ENCODE assay signal across 9 mouse cellular contexts in genomic region chr9:118611111-118611541, GRCm38 (mm10). TPM values are rescaled to one million over a fixed set of nuclear protein-coding genes. Genes with fewer than 3 reads are reported as not detected.
DNase-seq lines count a peak whose midpoint lies in the region; ATAC-seq and TF ChIP-seq lines count a peak whose summit lies in the region.
"Had no signal": no experiment of that assay in that cellular context is flagged by ENCODE, and none has a peak within 500 bp of the region (broad histone marks: within the 10 kb centered on the region; RNA-seq: fewer than 3 reads in every experiment).

No protein-coding gene starts in this region.

- peak; percentile 27 to 38 for DNase-seq in cerebellum, postnatal 25 days
- no peak for DNase-seq in cerebellum, adult 2 months
- peak; percentile 71 to 77 for DNase-seq in heart, postnatal 36 days
- DNase-seq in urinary bladder, postnatal 4 days (ENCODE audit: low spot score in 2 of 2), result no peak
- no peak for DNase-seq in spleen, postnatal 14 days (ENCODE audit: low spot score in 2 of 2)

- no peak overlapping the region for H3K4me3 ChIP-seq in cerebellum, adult 2 months (replicated peaks; ENCODE audit: insufficient read depth, low read depth, low read length)
- H3K4me3 ChIP-seq in forebrain, embryonic 16.5 days (replicated peaks; ENCODE audit: low read length), result no peak overlapping the region
- H3K4me3 ChIP-seq in limb, embryonic 13.5 days, result no peak overlapping the region
- H3K4me3 ChIP-seq in neural tube, embryonic 13.5 days, result no peak overlapping the region

- no peak overlapping the region; the same call in 1 of the 2 replicates for H3K9ac ChIP-seq in forebrain, embryonic 16.5 days (replicated peaks; ENCODE audit: low read depth, low read length)
- no peak overlapping the region for H3K9ac ChIP-seq in limb, embryonic 13.5 days
- H3K9ac ChIP-seq in neural tube, embryonic 13.5 days, result no peak overlapping the region

- H3K4me1 ChIP-seq in cerebellum, adult 2 months (ENCODE audit: control insufficient read depth, insufficient read depth, low read length), result no peaks in the 10 kb centered on the region
- peaks cover 17% of the 10 kb centered on the region for H3K4me1 ChIP-seq in forebrain, embryonic 16.5 days (replicated peaks; ENCODE audit: control insufficient read depth, insufficient read depth, low read length)
- H3K4me1 ChIP-seq in limb, embryonic 13.5 days, result peaks cover 60% of the 10 kb centered on the region
- peaks cover 40% of the 10 kb centered on the region for H3K4me1 ChIP-seq in neural tube, embryonic 13.5 days (replicated peaks)

- H3K36me3 ChIP-seq in forebrain, embryonic 16.5 days (ENCODE audit: control insufficient read depth, insufficient read depth), result no peaks in the 10 kb centered on the region
- no peaks in the 10 kb centered on the region for H3K36me3 ChIP-seq in limb, embryonic 13.5 days
- H3K36me3 ChIP-seq in neural tube, embryonic 13.5 days, result no peaks in the 10 kb centered on the region

- TF ChIP-seq CTCF in cerebellum, adult 2 months (IDR thresholded peaks at IDR 0.05; ENCODE audit: borderline replicate concordance, insufficient read depth, low read depth, low read length), result no peak

- ATAC-seq in forebrain, embryonic 16.5 days, result no peak; the same call in 1 of the 2 replicates
- no peak for ATAC-seq in limb, embryonic 13.5 days (ENCODE audit: low FRiP score, low read depth)
- no peak for ATAC-seq in neural tube, embryonic 13.5 days (ENCODE audit: low read depth)

- no peak for TF ChIP-seq POLR2A in cerebellum, adult 2 months (IDR thresholded peaks at IDR 0.05; ENCODE audit: borderline replicate concordance, insufficient read depth, low read length)

- H3K27ac ChIP-seq in cerebellum, adult 2 months (ENCODE audit: insufficient read depth, low read length), result no peak overlapping the region
- no peak overlapping the region for H3K27ac ChIP-seq in forebrain, embryonic 16.5 days (ENCODE audit: low read length)
- no peak overlapping the region for H3K27ac ChIP-seq in limb, embryonic 13.5 days
- H3K27ac ChIP-seq in neural tube, embryonic 13.5 days (replicated peaks), result no peak overlapping the region

- H3K9me3 ChIP-seq in forebrain, embryonic 16.5 days (ENCODE audit: control insufficient read depth, low read length), result no peaks in the 10 kb centered on the region
- no peaks in the 10 kb centered on the region for H3K9me3 ChIP-seq in limb, embryonic 13.5 days
- H3K9me3 ChIP-seq in neural tube, embryonic 13.5 days, result no peaks in the 10 kb centered on the region

- H3K4me2 ChIP-seq in forebrain, embryonic 16.5 days (ENCODE audit: low read length), result peak overlapping the region; percentile 36
- peak overlapping the region; percentile 37 for H3K4me2 ChIP-seq in limb, embryonic 13.5 days (replicated peaks)
- 0 out of 2 replicates have a peak overlapping the region, but pooled peaks have one; percentile 24 for H3K4me2 ChIP-seq in neural tube, embryonic 13.5 days

- peaks cover 6% of the 10 kb centered on the region; the same call in 1 of the 2 replicates for H3K27me3 ChIP-seq in cerebellum, adult 2 months (ENCODE audit: control insufficient read depth, insufficient read depth, low read length)
- peaks cover 15% of the 10 kb centered on the region; the same call in 1 of the 2 replicates for H3K27me3 ChIP-seq in forebrain, embryonic 16.5 days (replicated peaks; ENCODE audit: control insufficient read depth, insufficient read depth, low read length)
- peaks cover 15% of the 10 kb centered on the region for H3K27me3 ChIP-seq in limb, embryonic 13.5 days
- H3K27me3 ChIP-seq in neural tube, embryonic 13.5 days, result peaks cover 61% of the 10 kb centered on the region

- 6% methylated on average over 14 of the region's 14 CpGs for WGBS in cerebellum, adult 2 months
- 38% methylated on average over 14 of the region's 14 CpGs for WGBS in forebrain, embryonic 16.5 days
- 33% methylated on average over 14 of the region's 14 CpGs for WGBS in limb, embryonic 13.5 days
- WGBS in neural tube, embryonic 13.5 days, result 53% methylated on average over 14 of the region's 14 CpGs

- intact Hi-C loops in heart, postnatal 36 days (cut with DNase I), result no loop called here

RNA-seq across cellular contexts. Expression of gene Itga9, which starts 4.6 kb away (rescaled TPM):
- polyA plus RNA-seq in cerebellum, adult 2 months (2012; rRNA removed), result 1.6 and 2.2 TPM in 2 replicates
- 0.73 and 1.2 TPM in 2 replicates for polyA plus RNA-seq in forebrain, embryonic 16.5 days (2015; fragmentation: Nextera tagmentation; extraction: Ambion mirVana)
- total RNA-seq in heart, postnatal 36 days (2021), result 10 to 100 TPM; 49.5 to 60.2 TPM
- polyA plus RNA-seq in limb, embryonic 13.5 days (2015; fragmentation: Nextera tagmentation; extraction: Ambion mirVana), result 9.1 and 10.9 TPM in 2 replicates
- polyA plus RNA-seq in neural tube, embryonic 13.5 days (2015; fragmentation: Nextera tagmentation; extraction: Ambion mirVana), result 3.5 and 4.9 TPM in 2 replicates
- polyA plus RNA-seq: C2C12 had no signal

Comparison
In these comparisons a context has a peak if more than half of its experiments do, and no peak if none do; other contexts are left out.
1. DNase-seq: peak in cerebellum, postnatal 25 days (2 of 2) and heart, postnatal 36 days (2 of 2); none in cerebellum, adult 2 months (0 of 2), urinary bladder, postnatal 4 days (0 of 2) and spleen, postnatal 14 days (0 of 2).
2. Peak in every context shown above with its lines, with median percentiles within 50 percentile points of each other: H3K4me2 ChIP-seq.